Mouse (Mus musculus): ENCODE data around the gene Rnft1.

- TF ChIP-seq JUND (conservative IDR thresholded peaks at IDR 0.05; ENCODE audit: low read depth, low read length) (no peak), EP300 (IDR thresholded peaks at IDR 0.05; ENCODE audit: low read length) (no peak), CTCF (conservative IDR thresholded peaks at IDR 0.05 in 1 of 2, IDR thresholded peaks at IDR 0.05 in 1 of 2; ENCODE audit: low read depth in 2 of 2, low read length in 2 of 2) (no peak), JUN (IDR thresholded peaks at IDR 0.05; ENCODE audit: insufficient read depth, low read depth, low read length) (no peak), POLR2A (IDR thresholded peaks at IDR 0.05; ENCODE audit: low read depth, low read length) (no peak)
Measured at GRCm38 (mm10) chr11:86473576-86473975, 10.9 kb upstream of the Rnft1 start.
